Mouse (Mus musculus): ENCODE results near the gene Arl4c. TPM values are rescaled to one million over a fixed set of nuclear protein-coding genes. Genes with fewer than 3 reads are reported as not detected.

Arl4c gene
- total RNA-seq (2021), result 10.3 and 16.5 TPM in 2 replicates
- long read RNA-seq, experiment 1, transcript Arl4c-202 (1 exons, 3,997 nt), result major isoform, 18 of 18 reads
- long read RNA-seq, experiment 1, partial matches to known transcripts, result 0 of 18 reads
- long read RNA-seq, experiment 1, other reads (novel, unspliced or antisense), result 0 of 18 reads
- long read RNA-seq, experiment 2, transcript Arl4c-202 (1 exons, 3,997 nt), result major isoform, 13 of 13 reads
- long read RNA-seq, experiment 2, partial matches to known transcripts, result 0 of 13 reads
- long read RNA-seq, experiment 2, other reads (novel, unspliced or antisense), result 0 of 13 reads

DNA sequence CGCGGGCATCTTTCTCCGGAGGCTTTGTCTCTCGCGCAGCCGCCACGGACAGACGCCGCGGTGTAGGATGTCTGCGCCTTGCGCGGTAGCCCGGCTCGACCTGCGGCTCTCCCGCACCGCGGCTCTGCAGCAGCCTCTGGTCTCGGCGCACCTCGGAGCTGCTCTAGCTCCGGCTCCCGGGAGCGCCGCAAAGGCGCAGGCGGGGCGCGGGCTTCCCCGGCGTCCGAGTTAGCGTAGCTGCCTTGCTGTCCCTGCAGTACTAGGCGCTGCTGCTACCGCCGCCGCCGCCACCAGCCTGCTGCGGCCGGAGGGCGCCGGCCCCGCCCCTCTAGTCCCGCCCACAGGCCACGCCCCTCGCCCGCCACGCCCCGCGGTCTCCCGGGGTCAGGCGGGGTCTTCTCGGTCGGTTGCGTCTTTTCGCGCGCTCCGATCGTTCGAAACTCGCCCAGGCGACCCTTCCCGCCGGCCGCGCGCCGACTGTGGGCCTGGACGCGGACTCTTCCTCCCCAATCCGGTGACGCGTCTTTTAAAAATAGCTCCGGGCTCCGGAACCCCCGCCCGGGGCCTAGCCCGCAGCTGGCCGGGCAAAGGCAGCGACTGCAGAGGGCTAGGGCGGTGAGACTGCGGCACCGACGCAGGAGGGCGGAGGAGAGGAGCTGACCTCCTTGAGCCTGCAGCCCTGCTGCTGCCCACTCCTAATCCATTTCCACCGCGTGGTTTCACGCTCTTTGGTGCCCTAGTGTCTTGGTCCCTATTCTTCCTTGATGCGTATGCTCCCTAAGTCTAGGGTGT lies at the start of gene Arl4c:
Gene Arl4c, minus strand, starts transcription at position 352 of the 792 bp plus-strand sequence.
- DNase-seq, result peak; percentile 90

DNA sequence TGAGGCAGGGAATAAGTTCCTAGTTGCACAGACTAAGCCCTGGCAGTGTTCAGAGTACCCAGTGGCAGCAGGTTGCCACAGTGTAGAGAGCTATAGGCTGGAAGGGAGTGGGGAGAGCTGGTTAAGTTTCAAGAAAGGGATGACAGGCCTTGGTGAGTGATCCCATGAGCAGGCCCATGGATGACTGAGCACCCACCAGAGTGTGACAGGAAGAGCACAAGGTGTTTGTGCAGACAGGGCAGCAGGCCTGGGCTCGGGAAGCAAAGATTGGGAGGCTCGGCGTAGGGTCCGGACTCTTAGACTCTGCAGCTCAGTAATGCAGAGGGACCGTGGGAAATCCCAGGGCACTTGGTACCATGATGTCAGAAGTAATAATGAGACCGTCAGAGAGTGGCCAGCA lies 49.3 kb upstream of the Arl4c start:
- DNase-seq, result no peak

GRCm38 (mm10) chr1:88750576-88750975 lies 48.6 kb upstream of the Arl4c start:
- no peak for DNase-seq

- DNase-seq, result peak; percentile 64
Measured at GRCm38 (mm10) chr1:88750126-88750525, 48.1 kb upstream of the Arl4c start.

GRCm38 (mm10) chr1:88749106-88749505 lies 47.1 kb upstream of the Arl4c start:
- DNase-seq, result no peak

GRCm38 (mm10) chr1:88745256-88745655 lies 43.2 kb upstream of the Arl4c start:
- DNase-seq, result peak; percentile 83

GRCm38 (mm10) chr1:88744261-88744660 lies 42.2 kb upstream of the Arl4c start:
- no peak for DNase-seq

GRCm38 (mm10) chr1:88742372-88742771 lies 40.4 kb upstream of the Arl4c start:
- DNase-seq, result peak; percentile 70

GRCm38 (mm10) chr1:88739546-88739945 lies 37.5 kb upstream of the Arl4c start:
- no peak for DNase-seq

DNA sequence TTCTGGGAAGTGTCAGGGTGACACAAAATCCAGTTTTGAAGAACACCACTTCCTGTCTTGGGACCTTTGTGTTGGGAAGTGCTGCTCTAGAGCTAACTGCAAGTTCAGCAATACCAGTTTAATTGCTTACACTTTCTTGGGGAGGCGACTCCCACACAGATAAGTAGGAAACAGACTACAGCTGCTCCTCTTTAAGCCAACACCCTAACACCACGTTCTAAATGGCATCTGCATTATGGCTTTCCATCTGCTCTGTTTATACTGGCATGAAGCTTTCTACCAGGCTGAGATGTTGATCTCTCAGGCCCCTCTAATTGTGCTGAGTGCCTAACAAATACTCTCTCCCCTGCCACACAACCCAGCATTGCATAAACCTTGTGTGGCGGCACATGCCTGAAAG lies 36.9 kb upstream of the Arl4c start:
- no peak for DNase-seq

DNA sequence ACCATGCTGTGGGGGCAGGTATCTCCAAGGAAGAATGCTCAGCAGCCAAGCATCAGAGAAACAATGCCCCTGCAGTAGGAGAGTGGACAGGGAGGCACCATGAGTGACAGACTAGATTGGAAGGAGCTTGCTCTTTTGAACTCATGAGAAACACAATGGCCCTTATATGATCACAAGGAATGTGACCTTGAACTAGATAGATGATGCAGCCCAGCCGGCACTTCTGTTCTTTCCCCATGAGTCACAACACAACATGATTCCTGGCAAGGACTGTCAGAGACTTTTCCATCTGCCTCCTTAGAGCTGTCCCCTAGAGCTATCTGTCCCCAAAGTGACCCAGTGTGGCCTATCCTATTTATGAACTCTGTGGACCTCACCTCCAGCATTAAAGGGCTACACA lies 27.5 kb upstream of the Arl4c start:
- DNase-seq, result peak; percentile 59

DNA sequence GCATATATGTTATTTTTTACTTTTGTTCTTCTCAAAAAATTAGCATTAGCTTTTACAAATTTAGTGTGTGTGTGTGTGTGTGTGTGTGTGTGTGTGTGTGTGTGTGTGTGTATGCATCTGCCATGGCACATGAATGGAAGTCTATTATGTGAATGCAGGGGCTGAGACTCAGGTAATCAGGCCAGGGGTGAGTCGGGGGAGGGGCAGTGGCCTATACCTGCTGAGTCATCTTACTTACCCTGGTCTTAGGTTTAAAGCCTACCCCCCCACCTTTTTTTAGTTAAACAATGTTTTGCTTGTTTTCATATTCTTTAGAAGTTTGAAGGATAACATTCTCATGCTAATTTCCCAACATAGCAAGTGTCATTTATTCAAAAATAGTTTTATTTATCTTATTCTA lies 25.3 kb upstream of the Arl4c start:
- no peak for DNase-seq

GRCm38 (mm10) chr1:88725716-88726115 lies 23.7 kb upstream of the Arl4c start:
- no peak for DNase-seq

DNA sequence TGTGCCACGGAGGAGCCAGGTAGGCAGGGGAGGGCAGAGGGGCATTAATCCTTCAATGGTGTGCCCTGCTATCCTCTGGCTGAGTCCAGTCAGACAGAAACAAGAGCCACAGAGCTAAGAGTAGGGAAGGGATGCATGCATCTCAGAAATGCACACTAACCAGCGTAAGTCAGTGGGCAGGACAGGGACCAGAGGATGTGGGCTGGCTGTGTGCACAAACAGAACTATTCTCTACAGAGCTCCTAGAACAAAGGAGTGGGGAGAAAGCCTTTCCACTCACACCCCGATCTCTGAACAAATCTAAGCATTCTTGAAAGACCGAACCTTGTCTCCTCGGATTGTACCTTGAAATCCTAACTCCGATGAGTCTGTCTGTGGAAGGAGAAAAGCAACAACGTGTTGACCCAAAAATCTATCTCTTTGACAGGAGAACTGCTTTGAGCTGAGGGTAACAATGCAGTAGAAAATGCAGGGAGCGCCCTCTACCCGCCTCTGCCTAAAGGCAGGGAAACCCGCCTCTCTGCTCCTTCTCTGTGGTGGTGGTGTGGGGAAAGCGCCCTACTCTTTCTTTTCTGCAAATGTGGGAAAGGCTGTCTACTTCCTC lies 18.7 kb upstream of the Arl4c start:
- DNase-seq, result no peak

GRCm38 (mm10) chr1:88718563-88718962 lies 16.5 kb upstream of the Arl4c start:
- no peak for DNase-seq

DNA sequence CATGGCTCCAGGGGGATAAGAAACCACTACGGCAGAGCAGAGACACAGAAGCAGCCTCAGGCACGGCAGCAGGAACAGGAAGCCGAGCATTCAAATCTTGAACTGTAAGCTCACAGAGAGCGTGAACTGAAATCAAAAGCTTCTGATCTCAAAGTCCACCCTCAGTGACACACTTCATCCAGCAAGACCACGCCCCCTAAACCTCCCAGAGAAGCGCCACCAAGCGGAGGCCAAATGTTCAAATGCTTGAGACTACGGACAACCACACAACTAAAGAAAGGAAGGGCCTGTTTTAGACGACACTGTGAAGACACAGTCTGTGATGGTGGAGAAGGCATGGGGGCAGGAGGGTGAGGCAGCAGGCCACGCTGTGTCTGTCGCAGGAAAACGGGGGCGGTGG lies 15.7 kb upstream of the Arl4c start:
- no peak for DNase-seq

- DNase-seq, result no peak
Measured at GRCm38 (mm10) chr1:88712011-88712410, 10.0 kb upstream of the Arl4c start.

DNA sequence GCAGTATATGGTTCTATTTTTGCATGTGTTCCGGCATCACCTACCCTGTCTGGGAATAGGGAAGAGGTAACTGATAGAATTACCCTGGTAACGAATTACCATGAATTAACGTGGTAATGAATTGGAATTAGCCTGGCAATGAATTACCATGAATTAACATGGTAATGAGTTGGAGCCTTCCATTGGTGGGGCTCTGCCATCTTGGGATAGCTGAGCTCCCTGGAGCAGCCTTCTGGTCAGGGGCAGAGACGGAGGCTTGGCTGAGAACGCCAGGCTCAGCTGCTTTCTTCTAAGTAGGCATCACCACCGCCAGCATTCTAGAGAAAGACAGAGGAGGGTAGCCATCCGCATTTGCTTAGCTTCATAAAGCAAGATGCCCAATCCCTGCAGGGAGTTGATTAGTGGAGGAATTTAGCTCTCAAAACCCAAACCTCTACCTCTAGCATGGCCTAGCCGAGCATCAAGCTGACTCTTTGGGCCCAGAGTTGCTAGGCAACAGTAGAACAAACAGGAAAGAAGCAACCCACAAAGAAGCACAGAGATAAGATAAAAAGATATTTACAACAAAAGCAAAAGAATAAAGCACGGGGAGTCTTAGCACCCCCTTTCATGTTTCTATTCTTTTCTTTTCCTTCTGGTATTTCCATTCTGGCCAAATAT lies 6.8 kb upstream of the Arl4c start:
- no peak for DNase-seq

DNA sequence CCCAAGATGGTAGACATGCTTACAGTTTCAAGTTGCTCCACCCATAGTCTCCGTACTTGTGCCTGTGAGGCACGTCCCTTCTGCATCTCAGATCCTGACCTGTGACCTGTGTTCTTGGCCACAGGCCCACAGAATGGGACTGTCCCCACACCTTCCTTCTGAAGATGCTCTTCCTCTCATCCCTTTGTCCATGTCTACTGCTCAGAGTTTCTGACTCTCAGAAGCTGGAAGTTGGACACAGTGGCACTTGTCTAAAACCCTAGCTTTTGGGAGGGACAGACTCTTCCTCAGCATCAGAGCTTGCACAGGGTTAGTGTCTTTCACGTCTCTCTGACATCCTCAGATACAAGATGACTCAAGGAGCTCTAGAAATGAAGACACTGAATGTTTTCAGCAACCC lies 6.2 kb upstream of the Arl4c start:
- no peak for DNase-seq

- DNase-seq, result no peak
Measured at GRCm38 (mm10) chr1:88707536-88707935, 5.5 kb upstream of the Arl4c start.

- DNase-seq, result peak; percentile 95
Measured at GRCm38 (mm10) chr1:88705799-88706198, 3.8 kb upstream of the Arl4c start.

- DNase-seq, result peak; percentile 74
Measured at GRCm38 (mm10) chr1:88705050-88705449, 3.0 kb upstream of the Arl4c start.
